Mouse (Mus musculus) layer of hippocampus, postnatal 14 days (tissue): ENCODE measurements at regions not wholly inside any gene's neighbourhood (a gene's known extent, or its start where the extent isn't known, plus 50 kb on each side); places are given as distances from the start of the nearest gene placed in this dataset.

ENCODE experiments used
- DNase-seq, 2 experiments: peaks; one replicate each; pipeline ENCODE4 v3.0.0; 2021 to 2022; ENCODE audit warnings: low spot score in 2 of 2, mixed read lengths in 1 of 2

GRCm38 (mm10) chr15:13296967-13297366 lies 123.5 kb upstream of the Cdh6 start:
- DNase-seq, result no peak

GRCm38 (mm10) chr15:13289064-13289463 lies 115.6 kb upstream of the Cdh6 start:
- no peak for DNase-seq

- no peak for DNase-seq
Observed at GRCm38 (mm10) chr15:13287878-13288277, 114.4 kb upstream of the Cdh6 start.

- no peak for DNase-seq
Observed at GRCm38 (mm10) chr15:13285355-13285754, 111.9 kb upstream of the Cdh6 start.

GRCm38 (mm10) chr15:13284219-13284618 lies 110.7 kb upstream of the Cdh6 start:
- DNase-seq, result no peak

GRCm38 (mm10) chr15:13283106-13283505 lies 109.6 kb upstream of the Cdh6 start:
- no peak for DNase-seq

GRCm38 (mm10) chr15:13276909-13277235 lies 103.4 kb upstream of the Cdh6 start:
- DNase-seq, result no peak

- no peak for DNase-seq
Observed at GRCm38 (mm10) chr15:13276225-13276908, 102.9 kb upstream of the Cdh6 start.

- DNase-seq, result no peak
Observed at GRCm38 (mm10) chr15:13275326-13275725, 101.9 kb upstream of the Cdh6 start.

- no peak for DNase-seq
Observed at GRCm38 (mm10) chr15:13274366-13275067, 101.0 kb upstream of the Cdh6 start.

GRCm38 (mm10) chr15:13246053-13246696 lies 72.7 kb upstream of the Cdh6 start:
- no peak for DNase-seq

GRCm38 (mm10) chr15:13244306-13244705 lies 70.8 kb upstream of the Cdh6 start:
- no peak for DNase-seq

GRCm38 (mm10) chr15:13243561-13243960 lies 70.1 kb upstream of the Cdh6 start:
- no peak for DNase-seq

GRCm38 (mm10) chr15:13240931-13241330 lies 67.5 kb upstream of the Cdh6 start:
- no peak for DNase-seq

GRCm38 (mm10) chr15:13236869-13237507 lies 63.5 kb upstream of the Cdh6 start:
- no peak for DNase-seq

GRCm38 (mm10) chr15:13232567-13233259 lies 59.2 kb upstream of the Cdh6 start:
- peak in 1 of 2 experiments; percentile 13 for DNase-seq

- no peak for DNase-seq
Observed at GRCm38 (mm10) chr15:13231550-13231949, 58.1 kb upstream of the Cdh6 start.

GRCm38 (mm10) chr15:13228125-13228524 lies 54.6 kb upstream of the Cdh6 start:
- DNase-seq, result no peak
